Mouse (Mus musculus) cerebellum, adult 11 months (tissue): ENCODE measurements around the gene Inhbb.

Experiments used
- DNase-seq: peaks from one replicate; pipeline ENCODE4 v3.0.0; 2022

Gene Inhbb

GRCm38 (mm10) chr1:119419151-119420105 lies 2.6 kb downstream of the Inhbb start:
- no peak for DNase-seq

- DNase-seq = no peak
Measured at GRCm38 (mm10) chr1:119417991-119418390, 4.1 kb downstream of the Inhbb start.

GRCm38 (mm10) chr1:119417542-119417941 lies 4.5 kb downstream of the Inhbb start:
- no peak for DNase-seq

GRCm38 (mm10) chr1:119416610-119417009 lies 5.4 kb downstream of the Inhbb start:
- no peak for DNase-seq

- no peak for DNase-seq
Measured at GRCm38 (mm10) chr1:119416177-119416576, 5.9 kb downstream of the Inhbb start.

- DNase-seq = no peak
Measured at GRCm38 (mm10) chr1:119415151-119415550, 6.9 kb downstream of the Inhbb start.

- no peak for DNase-seq
Measured at GRCm38 (mm10) chr1:119410661-119411060, 11.4 kb downstream of the Inhbb start.

- DNase-seq = no peak
Measured at GRCm38 (mm10) chr1:119409599-119410168, 12.4 kb downstream of the Inhbb start.

- DNase-seq = no peak
Measured at GRCm38 (mm10) chr1:119409106-119409505, 12.9 kb downstream of the Inhbb start.

GRCm38 (mm10) chr1:119407691-119408315 lies 14.2 kb downstream of the Inhbb start:
- DNase-seq = no peak

- DNase-seq = no peak
Measured at GRCm38 (mm10) chr1:119404798-119405197, 17.2 kb downstream of the Inhbb start.

- DNase-seq = no peak
Measured at GRCm38 (mm10) chr1:119404341-119404740, 17.7 kb downstream of the Inhbb start.

- no peak for DNase-seq
Measured at GRCm38 (mm10) chr1:119401249-119401648, 20.8 kb downstream of the Inhbb start.

- DNase-seq = no peak
Measured at GRCm38 (mm10) chr1:119398640-119399039, 23.4 kb downstream of the Inhbb start.

- DNase-seq = no peak
Measured at GRCm38 (mm10) chr1:119397839-119398238, 24.2 kb downstream of the Inhbb start.

- DNase-seq = peak; percentile 52
Measured at GRCm38 (mm10) chr1:119391311-119391710, 30.7 kb downstream of the Inhbb start.

GRCm38 (mm10) chr1:119390676-119391075 lies 31.4 kb downstream of the Inhbb start:
- DNase-seq = no peak

- no peak for DNase-seq
Measured at GRCm38 (mm10) chr1:119389771-119390500, 32.1 kb downstream of the Inhbb start.

- DNase-seq = no peak
Measured at GRCm38 (mm10) chr1:119388664-119389396, 33.2 kb downstream of the Inhbb start.

GRCm38 (mm10) chr1:119386306-119386705 lies 35.7 kb downstream of the Inhbb start:
- DNase-seq = no peak

GRCm38 (mm10) chr1:119383916-119384315 lies 38.1 kb downstream of the Inhbb start:
- no peak for DNase-seq

GRCm38 (mm10) chr1:119380609-119381008 lies 41.4 kb downstream of the Inhbb start:
- no peak for DNase-seq
